ENCODE assay signal across 17 mouse cellular contexts in genomic region chr11:119576855-119577254, GRCm38 (mm10). TPM values are rescaled to one million over a fixed set of nuclear protein-coding genes. Genes with fewer than 3 reads are reported as not detected.
DNase-seq lines count a peak whose midpoint lies in the region; ATAC-seq and TF ChIP-seq lines count a peak whose summit lies in the region.
"Had no signal": no experiment of that assay in that cellular context is flagged by ENCODE, and none has a peak within 500 bp of the region (broad histone marks: within the 10 kb centered on the region; RNA-seq: fewer than 3 reads in every experiment).

No protein-coding gene starts in this region.

- no peak overlapping the region for H3K4me3 ChIP-seq in heart, adult 2 months
- no peak overlapping the region for H3K4me3 ChIP-seq in midbrain, embryonic 11.5 days (ENCODE audit: low read depth, low read length)
- H3K4me3 ChIP-seq in midbrain, embryonic 13.5 days (replicated peaks): no peak overlapping the region
- H3K4me3 ChIP-seq in small intestine, adult 2 months (ENCODE audit: low read depth, low read length): no peak overlapping the region
- H3K4me3 ChIP-seq: erythroblast, embryonic 14.5 days; hindbrain, embryonic 12.5 days; lung, embryonic 15.5 days; megakaryocyte, embryonic 14.5 days had no signal

- peak; percentile 35 for DNase-seq in adrenal gland, postnatal 14 days
- DNase-seq in adrenal gland, postnatal 25 days: no peak
- DNase-seq in heart, postnatal 10 days: peak; percentile 15 to 16
- no peak for DNase-seq in heart, adult 2 months
- peak; percentile 47 for DNase-seq in midbrain, embryonic 11.5 days (ENCODE audit: low spot score, missing footprints)
- DNase-seq: cerebellum, adult 11 months; cerebellum, postnatal 14 days; embryo, embryonic 11 days; right cerebral cortex, postnatal 25 days; thymus, postnatal 36 days had no signal

- no peak overlapping the region for H3K9ac ChIP-seq in heart, adult 2 months (ENCODE audit: low read depth, low read length)
- no peak overlapping the region for H3K9ac ChIP-seq in midbrain, embryonic 11.5 days (ENCODE audit: low read length)
- no peak overlapping the region for H3K9ac ChIP-seq in midbrain, embryonic 13.5 days (replicated peaks)
- H3K9ac ChIP-seq: hindbrain, embryonic 12.5 days; lung, embryonic 15.5 days had no signal

- no peak for TF ChIP-seq CTCF in heart, adult 2 months (IDR thresholded peaks at IDR 0.05)
- TF ChIP-seq CTCF in small intestine, adult 2 months (IDR thresholded peaks at IDR 0.05; ENCODE audit: extremely low read depth, insufficient read length, insufficient replicate concordance, low read depth, low read length): no peak

- intact Hi-C loops in heart, postnatal 10 days (cut with DNase I): no loop called here
- intact Hi-C loops in heart, adult 2 months (cut with DNase I): no loop called here

- H3K27me3 ChIP-seq in heart, adult 2 months (ENCODE audit: control insufficient read depth, insufficient read depth, low read length): no peaks in the 10 kb centered on the region
- H3K27me3 ChIP-seq in midbrain, embryonic 11.5 days (ENCODE audit: control insufficient read depth, insufficient read depth, low read length): no peaks in the 10 kb centered on the region; the same call in 1 of the 2 replicates
- H3K27me3 ChIP-seq in midbrain, embryonic 13.5 days: peaks cover 8% of the 10 kb centered on the region; the same call in 1 of the 2 replicates
- no peaks in the 10 kb centered on the region for H3K27me3 ChIP-seq in small intestine, adult 2 months (ENCODE audit: control insufficient read depth, insufficient read depth, low read length)
- H3K27me3 ChIP-seq: hindbrain, embryonic 12.5 days; lung, embryonic 15.5 days had no signal

- no peak overlapping the region for H3K4me2 ChIP-seq in midbrain, embryonic 11.5 days
- no peak overlapping the region for H3K4me2 ChIP-seq in midbrain, embryonic 13.5 days (replicated peaks)
- H3K4me2 ChIP-seq: hindbrain, embryonic 12.5 days; lung, embryonic 15.5 days had no signal

- no peaks in the 10 kb centered on the region for H3K36me3 ChIP-seq in heart, adult 2 months (ENCODE audit: control insufficient read depth, insufficient read depth, low read length)
- H3K36me3 ChIP-seq in midbrain, embryonic 11.5 days (ENCODE audit: control insufficient read depth, insufficient read depth, low read length): no peaks in the 10 kb centered on the region
- no peaks in the 10 kb centered on the region for H3K36me3 ChIP-seq in midbrain, embryonic 13.5 days
- no peaks in the 10 kb centered on the region for H3K36me3 ChIP-seq in small intestine, adult 2 months (ENCODE audit: control insufficient read depth, insufficient read depth, low read length)
- H3K36me3 ChIP-seq: hindbrain, embryonic 12.5 days; lung, embryonic 15.5 days had no signal

- no peak overlapping the region for H3K27ac ChIP-seq in heart, adult 2 months
- H3K27ac ChIP-seq in midbrain, embryonic 11.5 days (ENCODE audit: low read depth, low read length): no peak overlapping the region
- no peak overlapping the region for H3K27ac ChIP-seq in midbrain, embryonic 13.5 days
- peak overlapping the region; percentile 61; the same call in 1 of the 2 replicates for H3K27ac ChIP-seq in small intestine, adult 2 months (ENCODE audit: insufficient read depth, low read depth, low read length)
- H3K27ac ChIP-seq: hindbrain, embryonic 12.5 days; lung, embryonic 15.5 days had no signal

- WGBS in heart, adult 2 months: 13% methylated on average over 4 of the region's 4 CpGs
- 29% methylated on average over 4 of the region's 4 CpGs for WGBS in midbrain, embryonic 11.5 days
- 10% methylated on average over 4 of the region's 4 CpGs for WGBS in midbrain, embryonic 13.5 days
- 16% methylated on average over 4 of the region's 4 CpGs for WGBS in small intestine, adult 2 months

- TF ChIP-seq POLR2A in heart, adult 2 months (IDR thresholded peaks at IDR 0.05; ENCODE audit: insufficient read depth, low read depth, low read length): no peak
- no peak for TF ChIP-seq POLR2A in small intestine, adult 2 months (IDR thresholded peaks at IDR 0.05; ENCODE audit: low read depth, low read length)

- H3K9me3 ChIP-seq in midbrain, embryonic 11.5 days (ENCODE audit: control insufficient read depth, low read length): no peaks in the 10 kb centered on the region
- no peaks in the 10 kb centered on the region for H3K9me3 ChIP-seq in midbrain, embryonic 13.5 days
- H3K9me3 ChIP-seq: hindbrain, embryonic 12.5 days; lung, embryonic 15.5 days had no signal

- no peak for ATAC-seq in midbrain, embryonic 11.5 days (ENCODE audit: low FRiP score)
- no peak for ATAC-seq in midbrain, embryonic 13.5 days
- ATAC-seq: forebrain, embryonic 14.5 days had no signal

- TF ChIP-seq EP300 in heart, adult 2 months (IDR thresholded peaks at IDR 0.05; ENCODE audit: insufficient read depth, low read depth, low read length): no peak

- H3K79me2 ChIP-seq in heart, adult 2 months (replicated peaks; ENCODE audit: control insufficient read depth, insufficient read depth, low read length): no peaks in the 10 kb centered on the region

- H3K4me1 ChIP-seq in heart, adult 2 months (ENCODE audit: control insufficient read depth, insufficient read depth, low read length): no peaks in the 10 kb centered on the region
- peaks cover 8% of the 10 kb centered on the region for H3K4me1 ChIP-seq in midbrain, embryonic 11.5 days (ENCODE audit: control insufficient read depth, insufficient read depth, low read length)
- peaks cover 15% of the 10 kb centered on the region for H3K4me1 ChIP-seq in midbrain, embryonic 13.5 days (replicated peaks)
- H3K4me1 ChIP-seq in small intestine, adult 2 months (ENCODE audit: control insufficient read depth, insufficient read depth, insufficient read length, low read length): peaks cover 11% of the 10 kb centered on the region
- H3K4me1 ChIP-seq: megakaryocyte, embryonic 14.5 days had no signal

RNA-seq across cellular contexts. Expression of gene Rptor, which starts 25.9 kb away (rescaled TPM):
- 45.5 and 47.9 TPM in 2 replicates for total RNA-seq in adrenal gland, postnatal 14 days (2021)
- 50.8 and 62.6 TPM in 2 replicates for total RNA-seq in adrenal gland, postnatal 25 days (2021)
- total RNA-seq in heart, postnatal 10 days (2021): 10 to 100 TPM; 39.2 to 40.7 TPM
- total RNA-seq in heart, adult 2 months (2021): 10 to 100 TPM; 32.1 to 32.4 TPM
- polyA plus RNA-seq in heart, adult 2 months (2012; rRNA removed): 19.7 and 20.6 TPM in 2 replicates
- polyA plus RNA-seq in midbrain, embryonic 11.5 days (2014; fragmentation: Nextera tagmentation; extraction: Ambion mirVana): 8.7 and 11.1 TPM in 2 replicates
- polyA plus RNA-seq in midbrain, embryonic 13.5 days (2015; fragmentation: Nextera tagmentation; extraction: Ambion mirVana): 9.7 and 11.7 TPM in 2 replicates
- polyA plus RNA-seq in small intestine, adult 2 months (2012; rRNA removed): 15.7 and 26.8 TPM in 2 replicates

RNA-seq across cellular contexts. Expression of gene Nptx1, which starts 29.3 kb away (rescaled TPM):
- total RNA-seq in adrenal gland, postnatal 14 days (2021): 3.3 and 4.1 TPM in 2 replicates
- total RNA-seq in adrenal gland, postnatal 25 days (2021): 2.1 and 2.9 TPM in 2 replicates
- total RNA-seq in heart, postnatal 10 days (2021): under 1 TPM; 0.55 to 0.64 TPM
- under 1 TPM; 0.09 to 0.23 TPM for total RNA-seq in heart, adult 2 months (2021)
- 0.12 and 0.16 TPM in 2 replicates for polyA plus RNA-seq in heart, adult 2 months (2012; rRNA removed)
- polyA plus RNA-seq in midbrain, embryonic 11.5 days (2014; fragmentation: Nextera tagmentation; extraction: Ambion mirVana): 2.5 and 3.0 TPM in 2 replicates
- polyA plus RNA-seq in midbrain, embryonic 13.5 days (2015; fragmentation: Nextera tagmentation; extraction: Ambion mirVana): 7.3 and 8.6 TPM in 2 replicates
- polyA plus RNA-seq in small intestine, adult 2 months (2012; rRNA removed): 0.49 and 1.0 TPM in 2 replicates
- polyA plus RNA-seq: erythroblast, embryonic 14.5 days had no signal

Comparison
In these comparisons a context has a peak if more than half of its experiments do, and no peak if none do; other contexts are left out.
1. DNase-seq: peak in adrenal gland, postnatal 14 days (single experiment), heart, postnatal 10 days (2 of 2) and midbrain, embryonic 11.5 days (single experiment); none in adrenal gland, postnatal 25 days (single experiment) and heart, adult 2 months (0 of 2).